Mouse (Mus musculus) small intestine, adult 2 months (tissue): ENCODE results near the gene Slc9a3r1.

ENCODE experiments used
- CTCF ChIP-seq: fragments of 200-500 bp; IDR thresholded peaks from 2 replicates; pipeline ENCODE4 v1.5.1; 2012; ENCODE audit warnings: low read depth, mild to moderate bottlenecking, control low read depth, inconsistent platforms, low read length, moderate library complexity, mixed read lengths; ENCODE audit not compliant: insufficient replicate concordance, insufficient read length; ENCODE audit errors: extremely low read depth
- POLR2A ChIP-seq: fragments of 200-500 bp; IDR thresholded peaks from 2 replicates; pipeline ENCODE4 v1.6.1; 2012; ENCODE audit warnings: low read depth, mild to moderate bottlenecking, control low read depth, inconsistent platforms, low read length, moderate library complexity

- no peak for TF ChIP-seq CTCF
- no peak for TF ChIP-seq POLR2A
Measured at GRCm38 (mm10) chr11:115153088-115153487, 10.1 kb upstream of the Slc9a3r1 start.
